Comparison of ENCODE assay signal across 12 mouse cellular contexts in the genomic region with DNA sequence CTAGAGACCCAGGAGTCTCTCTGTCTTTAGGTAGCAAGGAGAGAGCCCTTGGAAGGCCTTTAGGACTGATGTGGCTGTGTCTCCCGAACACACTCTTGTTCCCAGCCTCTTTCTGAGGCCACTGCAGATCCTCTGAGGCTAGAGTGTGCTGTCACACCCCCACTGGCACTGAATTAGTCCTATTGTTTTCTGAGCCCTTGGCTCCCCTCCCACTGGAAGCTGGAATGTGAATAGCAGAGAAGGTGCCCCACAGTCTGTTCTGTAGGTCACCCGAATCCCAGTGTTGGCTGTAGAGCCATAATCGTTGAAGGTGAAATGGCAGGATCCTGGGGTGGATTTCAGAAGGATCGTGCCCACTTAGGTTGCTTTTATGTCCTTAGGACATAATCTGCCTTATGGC. TPM values are rescaled to one million over a fixed set of nuclear protein-coding genes. Genes with fewer than 3 reads are reported as not detected.
DNase-seq lines count a peak whose midpoint lies in the region; ATAC-seq and TF ChIP-seq lines count a peak whose summit lies in the region.
"Had no signal": no experiment of that assay in that cellular context is flagged by ENCODE, and none has a peak within 500 bp of the region (broad histone marks: within the 10 kb centered on the region; RNA-seq: fewer than 3 reads in every experiment).

No protein-coding gene starts in this region.

- no peaks in the 10 kb centered on the region for H3K9me3 ChIP-seq in kidney, embryonic 14.5 days (ENCODE audit: control insufficient read depth, low read length)
- no peaks in the 10 kb centered on the region for H3K9me3 ChIP-seq in E14TG2a.4 (ENCODE audit: low read length)
- no peaks in the 10 kb centered on the region for H3K9me3 ChIP-seq in embryonic facial prominence, embryonic 13.5 days
- H3K9me3 ChIP-seq: forebrain, embryonic 13.5 days had no signal

- H3K36me3 ChIP-seq in kidney, adult 2 months (ENCODE audit: control insufficient read depth, insufficient read depth, low read length) = no peaks in the 10 kb centered on the region
- H3K36me3 ChIP-seq in kidney, embryonic 14.5 days (ENCODE audit: control insufficient read depth, insufficient read depth, low read length) = peaks cover 6% of the 10 kb centered on the region; the same call in 1 of the 2 replicates
- 0 out of 2 replicates have a peak, but pooled peaks cover 4% of the 10 kb centered on the region for H3K36me3 ChIP-seq in E14TG2a.4 (ENCODE audit: insufficient read depth, low read length)
- H3K36me3 ChIP-seq in embryonic facial prominence, embryonic 13.5 days = peaks cover 16% of the 10 kb centered on the region; the same call in 1 of the 2 replicates

- peak; percentile 48 for DNase-seq in kidney, adult 2 months
- DNase-seq in heart, postnatal 14 days = peak; percentile 36 to 66
- DNase-seq in T-cell, adult 2 months (ENCODE audit: low spot score) = no peak
- DNase-seq in left cerebral cortex, postnatal 10 days (ENCODE audit: extremely low spot score in 1 of 2, low spot score in 2 of 2) = no peak
- DNase-seq: cerebellum, adult 9-11 months; thymus, postnatal 4 days had no signal

- no peak overlapping the region for H3K4me3 ChIP-seq in kidney, adult 2 months (ENCODE audit: insufficient read depth, low read depth, low read length)
- H3K4me3 ChIP-seq in kidney, embryonic 14.5 days (ENCODE audit: low read length) = no peak overlapping the region
- peak overlapping the region; percentile 27; the same call in 1 of the 2 replicates for H3K4me3 ChIP-seq in E14TG2a.4 (replicated peaks; ENCODE audit: low read length)
- H3K4me3 ChIP-seq in embryonic facial prominence, embryonic 13.5 days = no peak overlapping the region
- H3K4me3 ChIP-seq: forebrain, embryonic 13.5 days had no signal

- no peak overlapping the region for H3K4me2 ChIP-seq in kidney, embryonic 14.5 days (replicated peaks; ENCODE audit: low read depth, low read length)
- H3K4me2 ChIP-seq in embryonic facial prominence, embryonic 13.5 days = 0 out of 2 replicates have a peak overlapping the region, but pooled peaks have one; percentile 9
- H3K4me2 ChIP-seq: forebrain, embryonic 13.5 days had no signal

- H3K4me1 ChIP-seq in kidney, adult 2 months (ENCODE audit: control insufficient read depth, insufficient read depth, low read length) = peaks cover 4% of the 10 kb centered on the region
- peaks cover 21% of the 10 kb centered on the region for H3K4me1 ChIP-seq in kidney, embryonic 14.5 days (ENCODE audit: control insufficient read depth, insufficient read depth, low read length)
- H3K4me1 ChIP-seq in E14TG2a.4 (replicated peaks; ENCODE audit: low read depth, low read length) = peaks cover 63% of the 10 kb centered on the region
- peaks cover 71% of the 10 kb centered on the region for H3K4me1 ChIP-seq in embryonic facial prominence, embryonic 13.5 days

- no peak overlapping the region for H3K9ac ChIP-seq in kidney, embryonic 14.5 days (ENCODE audit: low read depth, low read length)
- H3K9ac ChIP-seq in embryonic facial prominence, embryonic 13.5 days = 0 out of 2 replicates have a peak overlapping the region, but pooled peaks have one; percentile 32

- intact Hi-C loops in heart, postnatal 14 days (cut with DNase I) = no loop called here
- intact Hi-C loops in left cerebral cortex, postnatal 10 days (cut with DNase I) = no loop called here

- H3K27ac ChIP-seq in kidney, adult 2 months (ENCODE audit: insufficient read depth, low read depth, low read length) = no peak overlapping the region
- H3K27ac ChIP-seq in kidney, embryonic 14.5 days (ENCODE audit: low read depth, low read length) = no peak overlapping the region
- H3K27ac ChIP-seq in embryonic facial prominence, embryonic 13.5 days = no peak overlapping the region
- H3K27ac ChIP-seq: forebrain, embryonic 13.5 days had no signal

- WGBS in kidney, adult 2 months = 51% methylated on average over 4 of the region's 4 CpGs
- 42% methylated on average over 4 of the region's 4 CpGs for WGBS in kidney, embryonic 14.5 days
- 57% methylated on average over 4 of the region's 4 CpGs for WGBS in embryonic facial prominence, embryonic 13.5 days

- H3K27me3 ChIP-seq in kidney, adult 2 months (replicated peaks; ENCODE audit: control insufficient read depth, insufficient read depth, low read length) = no peaks in the 10 kb centered on the region
- H3K27me3 ChIP-seq in kidney, embryonic 14.5 days (ENCODE audit: control insufficient read depth, insufficient read depth, low read length) = no peaks in the 10 kb centered on the region
- H3K27me3 ChIP-seq in E14TG2a.4 (ENCODE audit: insufficient read depth, low read length) = peaks cover 10% of the 10 kb centered on the region
- no peaks in the 10 kb centered on the region for H3K27me3 ChIP-seq in embryonic facial prominence, embryonic 13.5 days
- H3K27me3 ChIP-seq: forebrain, embryonic 13.5 days had no signal

- no peak for TF ChIP-seq POLR2A in kidney, adult 2 months (IDR thresholded peaks at IDR 0.05; ENCODE audit: low read depth, low read length)

- no peak for TF ChIP-seq CTCF in kidney, adult 2 months (conservative IDR thresholded peaks at IDR 0.05; ENCODE audit: insufficient read depth, insufficient read length, low read depth, low read length)
- no peak for TF ChIP-seq CTCF in E14TG2a.4 (conservative IDR thresholded peaks at IDR 0.05; ENCODE audit: low read length)

- ATAC-seq in kidney, embryonic 14.5 days (ENCODE audit: low FRiP score, low TSS enrichment) = no peak
- ATAC-seq in embryonic facial prominence, embryonic 13.5 days (ENCODE audit: insufficient number of reproducible peaks, insufficient read depth, low FRiP score, low TSS enrichment, low read depth) = no peak
- ATAC-seq in monocyte, adult 5-6 weeks (replicated peaks; ENCODE audit: insufficient number of reproducible peaks, low FRiP score, low TSS enrichment, poor library complexity, severe bottlenecking) = no peak
- ATAC-seq: CD4-positive, CD25-positive, alpha-beta regulatory T cell, adult 4 months; forebrain, embryonic 13.5 days had no signal

RNA-seq across cellular contexts. Expression of gene Zfp523, which starts 3.4 kb away (rescaled TPM):
- polyA plus RNA-seq in kidney, adult 2 months (2012; rRNA removed) = 54.1 and 63.7 TPM in 2 replicates
- polyA plus RNA-seq in kidney, embryonic 14.5 days (2014; fragmentation: Nextera tagmentation; extraction: Ambion mirVana) = 38.0 and 39.7 TPM in 2 replicates
- 36.6 and 41.2 TPM in 2 replicates for polyA plus RNA-seq in embryonic facial prominence, embryonic 13.5 days (2015; fragmentation: Nextera tagmentation; extraction: Ambion mirVana)
- 10 to 100 TPM; 16.6 to 17.0 TPM for total RNA-seq in heart, postnatal 14 days (2021)
- 1.3 to 6.9 TPM (median 5.1 TPM) in 3 replicates for total RNA-seq in monocyte, adult 5-6 weeks (2017)
- 10 to 100 TPM; 87.3 to 95.6 TPM for total RNA-seq in left cerebral cortex, postnatal 10 days (2021)

RNA-seq across cellular contexts. Expression of gene Def6, which starts 27.2 kb away (rescaled TPM):
- polyA plus RNA-seq in kidney, adult 2 months (2012; rRNA removed) = 4.7 and 7.5 TPM in 2 replicates
- polyA plus RNA-seq in kidney, embryonic 14.5 days (2014; fragmentation: Nextera tagmentation; extraction: Ambion mirVana) = 2.7 and 3.5 TPM in 2 replicates
- 13.0 and 13.1 TPM in 2 replicates for polyA plus RNA-seq in embryonic facial prominence, embryonic 13.5 days (2015; fragmentation: Nextera tagmentation; extraction: Ambion mirVana)
- 1 to 10 TPM; 4.7 to 7.1 TPM for total RNA-seq in heart, postnatal 14 days (2021)
- 96.3 to 128 TPM (median 103 TPM) in 3 replicates for total RNA-seq in monocyte, adult 5-6 weeks (2017)
- 1 to 10 TPM; 4.9 to 5.4 TPM for total RNA-seq in left cerebral cortex, postnatal 10 days (2021)

RNA-seq across cellular contexts. Expression of gene Scube3, which starts 38.4 kb away (rescaled TPM):
- 2.4 and 5.4 TPM in 2 replicates for polyA plus RNA-seq in kidney, adult 2 months (2012; rRNA removed)
- polyA plus RNA-seq in kidney, embryonic 14.5 days (2014; fragmentation: Nextera tagmentation; extraction: Ambion mirVana) = 20.5 and 31.3 TPM in 2 replicates
- polyA plus RNA-seq in embryonic facial prominence, embryonic 13.5 days (2015; fragmentation: Nextera tagmentation; extraction: Ambion mirVana) = 9.4 and 10.1 TPM in 2 replicates
- total RNA-seq in heart, postnatal 14 days (2021) = 1 to 10 TPM in 1 of 2 experiments, under 1 TPM in 1; 0.46 to 1.4 TPM
- total RNA-seq in monocyte, adult 5-6 weeks (2017) = under 0.01 TPM in 1 of 3 replicates, not detected in the others
- 1 to 10 TPM; 2.2 to 2.4 TPM for total RNA-seq in left cerebral cortex, postnatal 10 days (2021)
- polyA plus RNA-seq: CD4-positive, CD25-positive, alpha-beta regulatory T cell, adult 4 months had no signal

RNA-seq across cellular contexts. Expression of gene Ppard, which starts 52.2 kb away (rescaled TPM):
- 27.5 and 28.0 TPM in 2 replicates for polyA plus RNA-seq in kidney, adult 2 months (2012; rRNA removed)
- polyA plus RNA-seq in kidney, embryonic 14.5 days (2014; fragmentation: Nextera tagmentation; extraction: Ambion mirVana) = 2.3 and 3.5 TPM in 2 replicates
- polyA plus RNA-seq in embryonic facial prominence, embryonic 13.5 days (2015; fragmentation: Nextera tagmentation; extraction: Ambion mirVana) = 3.2 and 3.3 TPM in 2 replicates
- total RNA-seq in heart, postnatal 14 days (2021) = 10 to 100 TPM; 37.7 to 39.4 TPM
- 4.7 to 13.9 TPM (median 9.0 TPM) in 3 replicates for total RNA-seq in monocyte, adult 5-6 weeks (2017)
- 10 to 100 TPM; 19.4 to 23.8 TPM for total RNA-seq in left cerebral cortex, postnatal 10 days (2021)

Comparison
In these comparisons a context has a peak if more than half of its experiments do, and no peak if none do; other contexts are left out.
1. DNase-seq: peak in kidney, adult 2 months (single experiment) and heart, postnatal 14 days (2 of 2); none in T-cell, adult 2 months (single experiment) and left cerebral cortex, postnatal 10 days (0 of 2).
2. RNA of gene Zfp523, which starts 3.4 kb away (total RNA-seq): 87.3 to 95.6 TPM in left cerebral cortex, postnatal 10 days; 16.6 to 17.0 TPM in heart, postnatal 14 days and 1.3 to 6.9 TPM in monocyte, adult 5-6 weeks; every median in the first group is over 4 times any median in the second.
3. RNA of gene Def6, which starts 27.2 kb away (total RNA-seq): 96.3 to 128 TPM in monocyte, adult 5-6 weeks; 4.7 to 7.1 TPM in heart, postnatal 14 days and 4.9 to 5.4 TPM in left cerebral cortex, postnatal 10 days; every median in the first group is over 10 times any median in the second.